Mouse (Mus musculus): ENCODE measurements around the gene Fxyd5. TPM values are rescaled to one million over a fixed set of nuclear protein-coding genes. Genes with fewer than 3 reads are reported as not detected.

Gene Fxyd5
- total RNA-seq, 2 experiments from 2014 or later, result 9.6 to 11.3 TPM

GRCm38 (mm10) chr7:31069491-31069890, 27.2 kb upstream of the Fxyd5 start:
- intact Hi-C loops (cut with DNase I), result no loop called here

GRCm38 (mm10) chr7:31067836-31068235, 25.6 kb upstream of the Fxyd5 start:
- DNase-seq, result no peak
- intact Hi-C loops (cut with DNase I), result no loop called here

More at GRCm38 (mm10) chr7:31069491-31069890, 27.2 kb upstream of the Fxyd5 start:
- DNase-seq, result no peak

GRCm38 (mm10) chr7:31063074-31063560, 20.8 kb upstream of the Fxyd5 start:
- intact Hi-C loops (cut with DNase I), result loop anchor here (2.0 kb wide), 1 partner anchor 14 kb away; the partner anchor contains the start of gene Fxyd3
- DNase-seq, result no peak

- DNase-seq, result no peak
- intact Hi-C loops (cut with DNase I), result no loop called here
Measured at GRCm38 (mm10) chr7:31060621-31061010, 18.3 kb upstream of the Fxyd5 start.

- no peak for DNase-seq
- intact Hi-C loops (cut with DNase I), result loop anchor here (1.0 kb wide), 1 partner anchor 35 kb away; no protein-coding TSS in a partner anchor
Measured at GRCm38 (mm10) chr7:31059919-31060620, 17.8 kb upstream of the Fxyd5 start.

GRCm38 (mm10) chr7:31059108-31059507, 16.8 kb upstream of the Fxyd5 start, which contains the start of gene Lgi4:
TSS of gene Lgi4 (plus strand) at chr7:31059342.
- DNase-seq, result peak; percentile 89 to 96
- intact Hi-C loops (cut with DNase I), result loop anchor here (1.0 kb wide), 1 partner anchor 36 kb away; no protein-coding TSS in a partner anchor

- intact Hi-C loops (cut with DNase I), result no loop called here
- DNase-seq, result no peak
Measured at GRCm38 (mm10) chr7:31058211-31058610, 15.9 kb upstream of the Fxyd5 start.

GRCm38 (mm10) chr7:31057730-31058129, 15.4 kb upstream of the Fxyd5 start:
- intact Hi-C loops (cut with DNase I), result no loop called here
- no peak for DNase-seq

- intact Hi-C loops (cut with DNase I), result no loop called here
- no peak for DNase-seq
Measured at GRCm38 (mm10) chr7:31057071-31057470, 14.8 kb upstream of the Fxyd5 start, which contains the start of gene Fxyd1. TSS of gene Fxyd1 (minus strand) at chr7:31057199.

GRCm38 (mm10) chr7:31056448-31056847, 14.2 kb upstream of the Fxyd5 start:
- no peak for DNase-seq
- intact Hi-C loops (cut with DNase I), result no loop called here

GRCm38 (mm10) chr7:31055883-31056282, 13.6 kb upstream of the Fxyd5 start:
- intact Hi-C loops (cut with DNase I), result no loop called here

GRCm38 (mm10) chr7:31055354-31055824, 13.1 kb upstream of the Fxyd5 start:
- intact Hi-C loops (cut with DNase I), result no loop called here
- peak; percentile 90 to 91 for DNase-seq

More at GRCm38 (mm10) chr7:31055883-31056282, 13.6 kb upstream of the Fxyd5 start:
- DNase-seq, result no peak

- DNase-seq, result peak; percentile 61 to 65
- intact Hi-C loops (cut with DNase I), result no loop called here
Measured at GRCm38 (mm10) chr7:31054661-31055320, 12.5 kb upstream of the Fxyd5 start.

- intact Hi-C loops (cut with DNase I), result no loop called here
- DNase-seq, result no peak
Measured at GRCm38 (mm10) chr7:31053882-31054447, 11.7 kb upstream of the Fxyd5 start.

- DNase-seq, result peak in 1 of 2 experiments; percentile 44
- intact Hi-C loops (cut with DNase I), result no loop called here
Measured at GRCm38 (mm10) chr7:31052636-31053434, 10.6 kb upstream of the Fxyd5 start.

GRCm38 (mm10) chr7:31052251-31052635, 10.0 kb upstream of the Fxyd5 start:
- no peak for DNase-seq
- intact Hi-C loops (cut with DNase I), result no loop called here

- no peak for DNase-seq
- intact Hi-C loops (cut with DNase I), result no loop called here
Measured at GRCm38 (mm10) chr7:31051321-31052021, 9.2 kb upstream of the Fxyd5 start, which contains the start of gene Fxyd7. TSS of gene Fxyd7 (minus strand) at chr7:31051467.

- intact Hi-C loops (cut with DNase I), result no loop called here
Measured at GRCm38 (mm10) chr7:31050921-31051320, 8.6 kb upstream of the Fxyd5 start.

GRCm38 (mm10) chr7:31050487-31050886, 8.2 kb upstream of the Fxyd5 start:
- intact Hi-C loops (cut with DNase I), result no loop called here
- DNase-seq, result no peak

More at GRCm38 (mm10) chr7:31050921-31051320, 8.6 kb upstream of the Fxyd5 start:
- no peak for DNase-seq
